Mouse (Mus musculus): ENCODE measurements around the gene Esx1. TPM values are rescaled to one million over a fixed set of nuclear protein-coding genes. Genes with fewer than 3 reads are reported as not detected.

Gene Esx1
- not detected for total RNA-seq (2021)
- long read RNA-seq, experiment 1: 0 reads
- long read RNA-seq, experiment 2: 0 reads

DNA sequence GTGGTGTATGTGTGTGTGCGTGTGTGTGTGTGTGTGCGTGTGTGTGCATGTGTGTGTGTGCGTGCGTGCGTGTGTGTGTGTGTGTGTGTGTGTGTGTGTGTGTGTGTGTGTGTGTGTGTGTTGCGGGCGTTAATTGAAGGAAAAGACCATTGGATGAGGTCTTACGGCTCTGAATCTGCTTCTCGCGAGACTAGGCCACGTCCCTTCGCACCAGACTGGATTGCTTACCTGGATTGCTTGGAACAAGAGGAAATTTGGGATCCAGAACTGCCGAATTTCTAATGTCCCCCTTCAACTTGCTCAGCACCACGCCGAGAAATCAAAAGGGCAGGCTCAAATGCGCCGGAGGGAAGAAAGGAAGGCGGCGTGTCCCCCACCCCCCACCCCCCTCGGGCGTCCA is at the start of gene Esx1:
TSS of gene Esx1 (minus strand) at position 366 of the 400 bp plus-strand sequence.
- intact Hi-C loops (cut with DNase I): no loop called here
- DNase-seq: no peak

GRCm38 (mm10) chrX:137170021-137170420 is 48.1 kb upstream of the Esx1 start:
- DNase-seq: no peak
- intact Hi-C loops (cut with DNase I): no loop called here

- DNase-seq: no peak
- intact Hi-C loops (cut with DNase I): no loop called here
Measured at GRCm38 (mm10) chrX:137167658-137168057, 45.8 kb upstream of the Esx1 start.

GRCm38 (mm10) chrX:137165621-137166020 is 43.7 kb upstream of the Esx1 start:
- intact Hi-C loops (cut with DNase I): no loop called here
- no peak for DNase-seq

DNA sequence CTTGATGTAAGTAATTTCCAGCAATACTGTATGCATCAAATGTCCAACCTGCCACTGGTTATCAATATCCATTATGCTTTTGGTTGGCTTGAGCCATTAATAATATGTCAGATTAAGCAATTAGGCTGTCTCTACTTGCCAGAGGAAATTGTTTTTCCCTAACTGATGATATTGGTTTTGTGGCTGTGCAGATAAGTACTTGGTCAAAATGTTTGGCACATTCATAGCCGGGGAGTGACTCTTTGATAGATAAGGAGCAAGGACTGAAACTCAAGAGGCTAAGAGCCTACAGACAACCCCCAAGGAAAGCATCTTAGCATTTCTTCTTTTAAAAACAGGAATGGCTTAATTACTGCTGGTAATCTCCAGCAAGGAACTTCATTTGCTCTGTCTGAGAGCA is 40.8 kb upstream of the Esx1 start:
- no peak for DNase-seq
- intact Hi-C loops (cut with DNase I): no loop called here

DNA sequence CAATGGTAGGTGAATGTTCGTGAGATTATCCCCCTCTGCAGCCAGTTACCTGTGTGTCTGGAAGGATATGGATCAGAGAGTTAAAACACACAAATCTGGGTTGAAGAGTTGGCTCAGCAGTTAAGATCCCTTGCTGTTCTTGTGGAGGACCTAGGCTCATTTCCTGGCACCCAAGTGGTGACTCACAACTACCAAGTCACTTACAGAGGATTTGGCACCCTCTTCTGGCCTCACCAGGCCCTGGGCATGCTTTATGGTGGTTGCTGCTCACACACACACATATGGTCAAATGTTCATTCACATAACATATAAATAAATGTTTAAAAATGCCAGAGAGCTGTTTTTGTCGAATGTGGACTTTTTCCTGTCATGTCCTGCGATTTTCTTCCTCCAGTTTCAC is 39.1 kb upstream of the Esx1 start:
- DNase-seq: no peak
- intact Hi-C loops (cut with DNase I): no loop called here

- no peak for DNase-seq
- intact Hi-C loops (cut with DNase I): no loop called here
Measured at GRCm38 (mm10) chrX:137149050-137149449, 27.2 kb upstream of the Esx1 start.

- intact Hi-C loops (cut with DNase I): no loop called here
- DNase-seq: no peak
Measured at GRCm38 (mm10) chrX:137144674-137145073, 22.8 kb upstream of the Esx1 start.

DNA sequence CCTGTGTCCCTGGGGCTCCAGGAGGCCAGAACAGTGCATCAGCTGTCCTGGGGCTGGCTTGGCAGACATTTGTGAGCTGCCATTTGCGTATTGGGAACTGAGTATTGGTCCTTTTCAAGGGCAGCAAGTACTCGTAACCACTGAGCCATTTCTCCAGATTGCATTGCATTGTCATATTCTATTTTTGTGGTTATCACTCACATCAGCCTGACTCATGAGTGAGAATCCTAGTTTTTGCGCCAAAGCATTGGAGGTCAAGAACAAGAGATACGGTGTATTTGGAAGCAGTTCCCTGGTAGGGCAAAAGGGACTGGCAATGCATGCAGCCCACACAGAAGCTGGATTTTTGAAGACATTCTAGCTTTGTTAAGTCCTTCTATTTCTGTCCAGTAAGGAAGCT is 21.8 kb upstream of the Esx1 start:
- intact Hi-C loops (cut with DNase I): no loop called here

GRCm38 (mm10) chrX:137142546-137142945 is 20.7 kb upstream of the Esx1 start:
- intact Hi-C loops (cut with DNase I): no loop called here
- DNase-seq: no peak

More for the DNA sequence above, 21.8 kb upstream of the Esx1 start:
- DNase-seq: no peak

DNA sequence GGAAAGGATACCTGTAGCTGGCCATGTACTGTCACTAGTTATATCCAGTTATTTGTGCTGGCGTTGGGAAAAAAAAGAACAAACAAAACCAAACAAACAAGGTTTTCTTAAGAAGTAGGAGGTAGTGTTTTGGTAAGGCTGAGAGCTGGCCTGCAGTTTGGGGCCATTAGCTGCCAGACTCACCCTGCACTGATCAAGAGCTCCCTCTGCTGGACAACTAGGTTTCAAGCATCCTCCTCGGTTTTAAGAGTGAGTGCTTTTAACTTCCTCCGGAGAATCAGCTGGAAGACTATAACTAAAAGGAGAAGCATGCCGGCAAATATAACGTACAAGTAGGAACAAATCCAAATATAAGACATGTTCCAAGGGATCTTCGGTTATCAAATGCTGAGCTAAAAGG is 19.8 kb upstream of the Esx1 start:
- peak; percentile 34 to 65 for DNase-seq
- intact Hi-C loops (cut with DNase I): no loop called here

- intact Hi-C loops (cut with DNase I): no loop called here
- DNase-seq: no peak
Measured at GRCm38 (mm10) chrX:137127542-137127941, 5.7 kb upstream of the Esx1 start.

DNA sequence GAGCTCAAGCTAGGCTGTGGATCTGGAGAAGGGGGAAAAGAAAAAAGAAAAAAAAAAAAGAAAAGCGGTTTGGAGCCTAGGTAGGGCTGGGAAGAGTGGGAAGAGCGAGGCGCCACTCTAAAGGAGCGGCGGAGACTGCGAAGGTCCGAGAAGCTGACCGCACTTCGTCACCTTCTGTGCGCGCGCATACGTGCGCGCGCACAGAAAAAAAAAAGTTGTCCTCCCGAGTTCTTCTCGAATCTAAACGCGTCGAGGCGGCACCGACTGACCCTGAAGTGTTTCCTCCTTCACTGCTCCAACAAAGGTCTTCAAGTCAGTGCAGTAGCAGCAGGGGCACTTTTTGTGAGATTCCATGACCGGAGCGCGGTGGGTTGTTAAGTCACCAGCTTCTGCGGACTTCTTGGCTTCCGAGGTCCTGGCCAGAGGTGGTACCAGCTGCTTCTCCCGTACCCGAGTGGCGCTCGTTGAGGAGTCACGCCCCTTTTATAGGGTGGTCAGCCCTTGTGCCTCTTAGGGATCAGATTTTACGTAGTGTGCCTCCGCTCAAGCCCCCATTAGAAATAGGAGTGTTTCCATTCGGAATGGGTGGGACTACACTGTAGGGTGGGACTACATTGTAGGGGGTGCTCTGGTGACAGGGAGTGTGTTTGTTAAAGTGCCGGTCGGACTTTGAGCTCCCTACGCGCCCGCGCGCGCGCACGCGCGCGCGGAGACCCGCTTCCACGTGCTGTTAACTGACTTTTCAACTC is 2.0 kb downstream of the Esx1 start:
- DNase-seq: no peak
- intact Hi-C loops (cut with DNase I): no loop called here

- DNase-seq: peak; percentile 12 to 42
Measured at GRCm38 (mm10) chrX:137118097-137118746, 3.7 kb downstream of the Esx1 start.

GRCm38 (mm10) chrX:137106498-137106897 is 15.4 kb downstream of the Esx1 start:
- intact Hi-C loops (cut with DNase I): no loop called here

More at GRCm38 (mm10) chrX:137118097-137118746, 3.7 kb downstream of the Esx1 start:
- intact Hi-C loops (cut with DNase I): no loop called here

DNA sequence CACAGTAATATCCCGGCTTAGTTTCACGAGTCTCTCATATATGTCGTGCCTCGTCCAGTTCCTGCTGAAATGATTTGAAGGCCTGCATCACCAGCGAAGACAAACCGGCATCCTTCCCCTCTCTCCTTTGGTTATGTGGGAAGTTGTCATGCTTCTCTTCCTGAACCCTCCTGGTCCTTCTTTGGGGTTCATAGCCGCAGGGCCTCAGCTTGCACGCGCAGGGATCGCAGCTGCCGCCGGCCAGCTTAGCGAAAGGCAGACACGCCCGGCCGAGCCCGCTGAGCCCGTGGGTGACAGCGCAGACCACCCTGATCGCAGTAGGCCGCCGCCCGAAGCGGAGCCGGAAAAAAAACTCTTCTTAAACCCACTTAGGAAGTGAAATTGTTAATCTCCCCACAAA is 17.4 kb downstream of the Esx1 start:
- intact Hi-C loops (cut with DNase I): no loop called here
- DNase-seq: no peak

More at GRCm38 (mm10) chrX:137106498-137106897, 15.4 kb downstream of the Esx1 start:
- DNase-seq: no peak

Other genes with a start within 250 kb of the Esx1 start
- gene H2bfm, start 194.8 kb downstream of the Esx1 start, total RNA-seq (2021): not detected
- gene Tmsb15b2, start 146.6 kb downstream of the Esx1 start, total RNA-seq (2021): 1 to 10 TPM; 1.6 to 3.2 TPM
- gene Tmsb15l, start 145.2 kb downstream of the Esx1 start, total RNA-seq (2021): under 1 TPM; 0.48 to 0.49 TPM
- gene Tmsb15b1, start 145.2 kb downstream of the Esx1 start, total RNA-seq (2021): under 1 TPM in 1 of 2 experiments, not detected in 1; 0.93 TPM
- gene Zcchc18, start 128.9 kb downstream of the Esx1 start, total RNA-seq (2021): under 1 TPM in 1 of 2 experiments, not detected in 1; 0.10 TPM
- 1 to 10 TPM; 4.2 to 5.0 TPM for gene Slc25a53, start 83.8 kb downstream of the Esx1 start, total RNA-seq (2021)
- 1 to 10 TPM; 4.4 to 4.9 TPM for gene Fam199x, start 72.5 kb downstream of the Esx1 start, total RNA-seq (2021)

Data from heart, postnatal 14 days (tissue).